Mouse (Mus musculus): ENCODE measurements at regions not wholly inside any gene's neighbourhood (a gene's known extent, or its start where the extent isn't known, plus 50 kb on each side); places are given as distances from the start of the nearest gene placed in this dataset.

GRCm38 (mm10) chr5:100231574-100231973, 72.0 kb upstream of the Tmem150c start:
- TF ChIP-seq MAFK (IDR thresholded peaks at IDR 0.05; ENCODE audit: insufficient read depth, low read depth, low read length) (no peak), CHD2 (IDR thresholded peaks at IDR 0.05; ENCODE audit: low read depth, low read length) (no peak), ZNF384 (IDR thresholded peaks at IDR 0.05; ENCODE audit: low read depth, low read length) (no peak)

Data from ES-E14 (cell line).